Mouse (Mus musculus) megakaryocyte-erythroid progenitor cell, adult 5-6 weeks (primary cell): ENCODE measurements around the gene Zfp616. TPM values are rescaled to one million over a fixed set of nuclear protein-coding genes. Genes with fewer than 3 reads are reported as not detected.

Experiments
- ATAC-seq: replicated peaks from 2 replicates; pipeline ENCODE4 v1.8.0; 2016; ENCODE audit warnings: mild to moderate bottlenecking, inconsistent platforms; ENCODE audit not compliant: severe bottlenecking, poor library complexity, low FRiP score, low TSS enrichment
- total RNA-seq, 2 experiments: library from RNA; stranded (forward) in 1 of 2; stranded (reverse) in 1 of 2; fragments of 200-1000, 215-1000 nt in 1 of 2; fragments of >200 nt in 1 of 2; fragmentation: Nextera tagmentation in 1 of 2; gene quantifications; 2 replicates each; pipeline ENCODE4 v1.2.3; 2014 to 2017

Gene Zfp616
- total RNA-seq (2014; fragmentation: Nextera tagmentation), result not detected in 2 replicates
- total RNA-seq (2017), result not detected in 2 replicates

GRCm38 (mm10) chr11:74069655-74070054 is at the start of gene Zfp616:
TSS of gene Zfp616 (plus strand) at chr11:74069955.
- no peak for ATAC-seq

GRCm38 (mm10) chr11:74051347-74051746 is 18.4 kb upstream of the Zfp616 start:
- ATAC-seq, result no peak

- no peak for ATAC-seq
Measured at GRCm38 (mm10) chr11:74056451-74056850, 13.3 kb upstream of the Zfp616 start, which contains the start of the genes Olfr139 and Olfr399. TSS of gene Olfr139 (minus strand) at chr11:74056551. TSS of gene Olfr399 (minus strand) at chr11:74056615.

GRCm38 (mm10) chr11:74100724-74101123 is 31.0 kb downstream of the Zfp616 start:
- no peak for ATAC-seq

GRCm38 (mm10) chr11:74101507-74101906 is 31.8 kb downstream of the Zfp616 start:
- ATAC-seq, result no peak

- no peak for ATAC-seq
Measured at GRCm38 (mm10) chr11:74105066-74105465, 35.3 kb downstream of the Zfp616 start.

DNA sequence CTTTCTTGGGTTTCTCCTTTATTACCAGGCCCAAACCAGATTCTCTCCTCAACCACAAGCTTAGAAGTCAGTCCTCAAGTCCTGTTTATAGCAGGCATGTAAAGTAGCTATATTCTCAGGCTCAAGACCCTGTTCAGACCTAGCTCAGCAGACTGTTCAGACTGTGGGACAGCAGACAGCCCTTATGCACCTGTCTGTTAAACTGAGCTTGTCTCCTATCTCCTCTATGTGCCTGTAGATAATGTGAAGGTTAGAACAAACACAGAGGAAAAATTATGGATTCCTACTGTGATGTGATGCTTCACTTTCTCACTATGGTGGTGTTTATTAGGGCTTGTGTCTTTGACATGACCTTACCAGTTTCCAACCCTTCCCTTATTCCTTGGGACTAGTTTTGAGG is 43.7 kb downstream of the Zfp616 start, which contains the start of gene Olfr401:
Gene Olfr401, plus strand, starts transcription at position 301 of the 400 bp plus-strand sequence.
- no peak for ATAC-seq

Other genes starting within 250 kb of the Zfp616 start
- gene Olfr393, start 218.5 kb upstream of the Zfp616 start, total RNA-seq (2014; fragmentation: Nextera tagmentation), result not detected in 2 replicates
- gene Olfr393, start 218.5 kb upstream of the Zfp616 start, total RNA-seq (2017), result not detected in 2 replicates
- not detected in 2 replicates for gene Olfr394, start 179.2 kb upstream of the Zfp616 start, total RNA-seq (2014; fragmentation: Nextera tagmentation)
- not detected in 2 replicates for gene Olfr394, start 179.2 kb upstream of the Zfp616 start, total RNA-seq (2017)
- gene Olfr395, start 160.7 kb upstream of the Zfp616 start, total RNA-seq (2014; fragmentation: Nextera tagmentation), result not detected in 2 replicates
- gene Olfr395, start 160.7 kb upstream of the Zfp616 start, total RNA-seq (2017), result not detected in 2 replicates
- gene Olfr23, start 133.3 kb upstream of the Zfp616 start, total RNA-seq (2014; fragmentation: Nextera tagmentation), result not detected in 2 replicates
- not detected in 2 replicates for gene Olfr23, start 133.3 kb upstream of the Zfp616 start, total RNA-seq (2017)
- gene Olfr397, start 109.1 kb upstream of the Zfp616 start, total RNA-seq (2014; fragmentation: Nextera tagmentation), result not detected in 2 replicates
- not detected in 2 replicates for gene Olfr397, start 109.1 kb upstream of the Zfp616 start, total RNA-seq (2017)
- not detected in 2 replicates for gene Olfr398, start 79.5 kb upstream of the Zfp616 start, total RNA-seq (2014; fragmentation: Nextera tagmentation)
- not detected in 2 replicates for gene Olfr398, start 79.5 kb upstream of the Zfp616 start, total RNA-seq (2017)
- not detected in 2 replicates for gene Olfr139, start 13.4 kb upstream of the Zfp616 start, total RNA-seq (2014; fragmentation: Nextera tagmentation)
- gene Olfr139, start 13.4 kb upstream of the Zfp616 start, total RNA-seq (2017), result not detected in 2 replicates
- gene Olfr399, start 13.3 kb upstream of the Zfp616 start, total RNA-seq (2014; fragmentation: Nextera tagmentation), result not detected in 2 replicates
- gene Olfr399, start 13.3 kb upstream of the Zfp616 start, total RNA-seq (2017), result not detected in 2 replicates
- gene Olfr401, start 43.8 kb downstream of the Zfp616 start, total RNA-seq (2014; fragmentation: Nextera tagmentation), result not detected in 2 replicates
- gene Olfr401, start 43.8 kb downstream of the Zfp616 start, total RNA-seq (2017), result not detected in 2 replicates
- not detected in 2 replicates for gene Olfr402, start 83.6 kb downstream of the Zfp616 start, total RNA-seq (2014; fragmentation: Nextera tagmentation)
- not detected in 2 replicates for gene Olfr402, start 83.6 kb downstream of the Zfp616 start, total RNA-seq (2017)
- not detected in 2 replicates for gene Olfr403, start 116.3 kb downstream of the Zfp616 start, total RNA-seq (2014; fragmentation: Nextera tagmentation)
- not detected in 2 replicates for gene Olfr403, start 116.3 kb downstream of the Zfp616 start, total RNA-seq (2017)
- gene Olfr43, start 141.4 kb downstream of the Zfp616 start, total RNA-seq (2014; fragmentation: Nextera tagmentation), result not detected in 2 replicates
- not detected in 2 replicates for gene Olfr43, start 141.4 kb downstream of the Zfp616 start, total RNA-seq (2017)
- not detected in 2 replicates for gene Olfr406, start 189.9 kb downstream of the Zfp616 start, total RNA-seq (2014; fragmentation: Nextera tagmentation)
- not detected in 2 replicates for gene Olfr406, start 189.9 kb downstream of the Zfp616 start, total RNA-seq (2017)
- not detected in 2 replicates for gene Olfr59, start 213.8 kb downstream of the Zfp616 start, total RNA-seq (2014; fragmentation: Nextera tagmentation)
- gene Olfr59, start 213.8 kb downstream of the Zfp616 start, total RNA-seq (2017), result not detected in 2 replicates